Mouse (Mus musculus) B cell, adult (primary cell): ENCODE results near the gene Olfr954. TPM values are rescaled to one million over a fixed set of nuclear protein-coding genes. Genes with fewer than 3 reads are reported as not detected.

Experiments
- total RNA-seq: library from RNA; stranded (reverse); gene quantifications from 4 replicates; pipeline ENCODE4 v1.2.4, GENCODE M21; 2023; ENCODE audit not compliant: inconsistent age

Olfr954 gene
- not detected in 4 replicates for total RNA-seq

GRCm38 (mm10) chr9:39456401-39456800 is at the start of gene Olfr954:
Gene Olfr954 (plus strand): TSS chr9:39456701.

GRCm38 (mm10) chr9:39427048-39427447 is 29.5 kb upstream of the Olfr954 start, which contains the start of gene Olfr952:
Gene Olfr952 (minus strand): TSS chr9:39427148.

DNA sequence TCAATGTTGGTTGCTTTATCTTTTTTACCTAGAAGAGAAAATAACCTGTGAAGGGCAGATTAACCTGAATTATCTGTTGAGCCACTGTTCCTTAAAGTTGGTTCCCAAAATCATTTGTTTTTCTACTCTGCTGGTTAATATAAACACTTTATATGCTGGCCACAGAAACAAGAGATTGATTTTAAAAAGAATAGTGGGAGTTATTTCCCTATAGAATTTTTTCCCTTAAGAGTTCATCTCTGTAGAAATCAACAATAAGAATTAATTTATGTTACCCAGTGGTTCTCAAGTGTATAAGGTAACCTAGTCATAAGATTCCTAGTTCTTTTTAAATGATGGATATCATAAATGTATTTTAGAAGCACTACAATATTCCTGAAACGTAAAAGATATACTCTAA is 15.3 kb downstream of the Olfr954 start, which contains the start of gene Olfr955:
TSS of gene Olfr955 (minus strand) at position 101 of the 400 bp plus-strand sequence.

DNA sequence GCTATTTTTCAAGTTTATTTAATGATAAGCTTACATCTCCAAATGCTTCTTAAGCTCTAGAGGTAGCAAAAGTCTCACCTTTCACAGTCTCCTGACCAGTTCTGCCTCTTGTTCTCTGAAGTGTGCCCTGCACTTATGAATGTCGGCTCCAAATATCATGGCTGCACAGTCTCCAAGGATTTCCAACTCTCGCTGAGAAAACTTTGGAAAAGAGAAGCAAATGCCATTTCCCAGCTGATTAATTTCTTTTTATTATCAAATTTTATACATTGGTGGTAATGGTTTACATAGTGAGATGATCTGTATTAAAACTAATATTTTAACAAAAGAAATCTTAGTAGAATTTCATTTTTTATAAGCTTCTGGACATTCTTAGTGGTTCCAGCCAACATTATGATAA is 37.4 kb downstream of the Olfr954 start, which contains the start of gene Olfr44:
TSS of gene Olfr44 (minus strand) at position 101 of the 400 bp plus-strand sequence.

Other genes with a start within 250 kb of the Olfr954 start
- not detected in 4 replicates for gene Olfr1537, start 206.7 kb upstream of the Olfr954 start, total RNA-seq
- gene Olfr945, start 179.9 kb upstream of the Olfr954 start, total RNA-seq, result not detected in 4 replicates
- gene Olfr948, start 130.7 kb upstream of the Olfr954 start, total RNA-seq, result not detected in 4 replicates
- gene Olfr951, start 69.3 kb upstream of the Olfr954 start, total RNA-seq, result not detected in 4 replicates
- not detected in 4 replicates for gene Olfr952, start 29.6 kb upstream of the Olfr954 start, total RNA-seq
- not detected in 4 replicates for gene Olfr955, start 15.2 kb downstream of the Olfr954 start, total RNA-seq
- not detected in 4 replicates for gene Olfr44, start 37.3 kb downstream of the Olfr954 start, total RNA-seq
- not detected in 4 replicates for gene Olfr957, start 59.1 kb downstream of the Olfr954 start, total RNA-seq
- not detected in 4 replicates for gene Olfr958, start 97.4 kb downstream of the Olfr954 start, total RNA-seq
- gene Olfr959, start 118.9 kb downstream of the Olfr954 start, total RNA-seq, result not detected in 4 replicates
- not detected in 4 replicates for gene AW551984, start 147.7 kb downstream of the Olfr954 start, total RNA-seq
- not detected in 4 replicates for gene Olfr148, start 154.0 kb downstream of the Olfr954 start, total RNA-seq
- not detected in 4 replicates for gene Olfr960, start 164.7 kb downstream of the Olfr954 start, total RNA-seq
- not detected in 4 replicates for gene Olfr961, start 188.4 kb downstream of the Olfr954 start, total RNA-seq
- not detected in 4 replicates for gene Olfr963, start 210.5 kb downstream of the Olfr954 start, total RNA-seq